Mouse (Mus musculus) neutrophil, adult 59 days (primary cell): ENCODE measurements around the gene Aqp5. TPM values are rescaled to one million over a fixed set of nuclear protein-coding genes. Genes with fewer than 3 reads are reported as not detected.

Source experiments
- total RNA-seq, 2 experiments: library from RNA; stranded (reverse); gene quantifications; 1 replicate in 1 of 2; 2 replicates in 1 of 2; pipeline ENCODE4 v1.2.4; 2023

Gene Aqp5
- not detected for total RNA-seq

DNA sequence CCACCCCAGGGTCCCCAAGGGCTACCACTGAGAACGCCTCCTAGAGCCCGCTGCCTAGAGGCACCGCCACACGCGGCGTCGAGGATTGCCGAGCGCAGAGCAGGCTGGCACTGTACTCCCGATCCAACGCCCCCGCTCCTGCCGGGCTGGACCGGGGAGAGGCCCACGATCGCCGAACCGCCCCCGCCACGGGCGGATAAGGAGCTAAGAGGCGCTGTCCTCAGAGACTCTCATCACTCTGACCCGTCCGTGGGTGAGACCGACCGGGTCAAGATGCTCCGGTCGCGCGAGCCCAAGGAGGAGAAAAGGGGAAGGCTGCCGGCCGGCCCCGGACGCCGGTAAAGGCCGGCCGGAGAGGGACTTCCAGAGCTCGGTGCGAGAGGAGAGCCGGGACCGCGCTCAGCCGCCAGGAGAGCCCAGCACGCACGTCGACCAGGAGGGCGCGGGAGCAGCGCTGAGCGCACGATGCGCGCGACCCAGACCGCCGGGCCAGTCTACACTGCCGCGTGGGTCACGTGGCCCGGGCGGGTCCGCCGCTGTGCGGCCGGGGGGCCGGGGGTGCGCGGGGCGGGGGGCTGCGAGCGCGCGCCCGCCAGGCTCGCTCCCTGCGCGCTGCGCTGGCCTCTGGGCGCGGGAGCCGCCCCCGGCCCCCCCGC lies at the start of gene Aqp5:
TSS of gene Aqp5 (plus strand) at position 354 of the 656 bp plus-strand sequence.

GRCm38 (mm10) chr15:99578802-99579485 lies 11.6 kb upstream of the Aqp5 start, which contains the start of gene Aqp2:
Gene Aqp2, plus strand, starts transcription at chr15:99579055.

GRCm38 (mm10) chr15:99600986-99601822 lies 10.6 kb downstream of the Aqp5 start, which contains the start of gene Aqp6:
Gene Aqp6, plus strand, starts transcription at chr15:99601400.

Other genes starting within 250 kb of the Aqp5 start
- gene Fmnl3, start 220.3 kb upstream of the Aqp5 start, total RNA-seq = 10 to 100 TPM; 51.0 to 51.2 TPM
- 100 to 1,000 TPM; 553 to 562 TPM for gene Tmbim6, start 197.9 kb upstream of the Aqp5 start, total RNA-seq
- 1 to 10 TPM; 2.6 to 3.2 TPM for gene Nckap5l, start 133.0 kb upstream of the Aqp5 start, total RNA-seq
- 1 to 10 TPM; 5.5 to 8.2 TPM for gene Bcdin3d, start 116.1 kb upstream of the Aqp5 start, total RNA-seq
- 1 to 10 TPM; 1.2 to 2.3 TPM for gene Faim2, start 62.6 kb upstream of the Aqp5 start, total RNA-seq
- gene Aqp2, start 11.7 kb upstream of the Aqp5 start, total RNA-seq = not detected
- gene Aqp6, start 10.6 kb downstream of the Aqp5 start, total RNA-seq = not detected
- 10 to 100 TPM; 72.5 to 96.3 TPM for gene Racgap1, start 60.9 kb downstream of the Aqp5 start, total RNA-seq
- gene Asic1, start 79.6 kb downstream of the Aqp5 start, total RNA-seq = not detected
- gene Smarcd1, start 111.3 kb downstream of the Aqp5 start, total RNA-seq = 10 to 100 TPM; 17.8 to 24.4 TPM
- gene Gm17349, start 114.7 kb downstream of the Aqp5 start, total RNA-seq = 1 to 10 TPM in 1 of 2 experiments, not detected in 1; 3.2 TPM
- under 1 TPM in 1 of 2 experiments, not detected in 1; 0.16 TPM for gene Gpd1, start 126.7 kb downstream of the Aqp5 start, total RNA-seq
- 10 to 100 TPM; 39.8 to 49.0 TPM for gene Cox14, start 134.8 kb downstream of the Aqp5 start, total RNA-seq
- gene Cers5, start 182.1 kb downstream of the Aqp5 start, total RNA-seq = 10 to 100 TPM; 25.6 to 36.2 TPM